Mouse (Mus musculus): Measurements from ENCODE around the gene Cdc42bpb. TPM values are rescaled to one million over a fixed set of nuclear protein-coding genes. Genes with fewer than 3 reads are reported as not detected.

The Cdc42bpb gene
- total RNA-seq, 2 experiments from 2014 or later = 23.6 to 24.9 TPM

- no peak for DNase-seq
Measured at GRCm38 (mm10) chr12:111284532-111284931, 93.0 kb downstream of the Cdc42bpb start.

- no peak for DNase-seq
Measured at GRCm38 (mm10) chr12:111283573-111283972, 93.9 kb downstream of the Cdc42bpb start.

- peak; percentile 65 for DNase-seq
Measured at GRCm38 (mm10) chr12:111276371-111276770, 101.1 kb downstream of the Cdc42bpb start.

- no peak for DNase-seq
Measured at GRCm38 (mm10) chr12:111275150-111275841, 102.2 kb downstream of the Cdc42bpb start.

- DNase-seq = no peak
Measured at GRCm38 (mm10) chr12:111274447-111275149, 102.9 kb downstream of the Cdc42bpb start.

- no peak for DNase-seq
Measured at GRCm38 (mm10) chr12:111274006-111274405, 103.5 kb downstream of the Cdc42bpb start.

GRCm38 (mm10) chr12:111272420-111272819, 105.1 kb downstream of the Cdc42bpb start:
- DNase-seq = no peak

- no peak for DNase-seq
Measured at GRCm38 (mm10) chr12:111271966-111272365, 105.6 kb downstream of the Cdc42bpb start.

GRCm38 (mm10) chr12:111271406-111271805, 106.1 kb downstream of the Cdc42bpb start:
- DNase-seq = no peak

- DNase-seq = no peak
Measured at GRCm38 (mm10) chr12:111270629-111271277, 106.8 kb downstream of the Cdc42bpb start, which contains the start of gene Amn. Gene Amn, plus strand, starts transcription at chr12:111271095.

- no peak for DNase-seq
Measured at GRCm38 (mm10) chr12:111267673-111268325, 109.7 kb downstream of the Cdc42bpb start.

GRCm38 (mm10) chr12:111266592-111266991, 110.9 kb downstream of the Cdc42bpb start:
- no peak for DNase-seq

- no peak for DNase-seq
Measured at GRCm38 (mm10) chr12:111265212-111265611, 112.3 kb downstream of the Cdc42bpb start.

GRCm38 (mm10) chr12:111263650-111264049, 113.9 kb downstream of the Cdc42bpb start:
- no peak for DNase-seq

- DNase-seq = no peak
Measured at GRCm38 (mm10) chr12:111251227-111251626, 126.3 kb downstream of the Cdc42bpb start.

- no peak for DNase-seq
Measured at GRCm38 (mm10) chr12:111250116-111250515, 127.4 kb downstream of the Cdc42bpb start.

- DNase-seq = no peak
Measured at GRCm38 (mm10) chr12:111249095-111249494, 128.4 kb downstream of the Cdc42bpb start.

GRCm38 (mm10) chr12:111246808-111247464, 130.6 kb downstream of the Cdc42bpb start:
- no peak for DNase-seq

GRCm38 (mm10) chr12:111245070-111245469, 132.4 kb downstream of the Cdc42bpb start:
- no peak for DNase-seq

GRCm38 (mm10) chr12:111243733-111244132, 133.8 kb downstream of the Cdc42bpb start:
- DNase-seq = no peak
